Mouse (Mus musculus): ENCODE measurements around the gene Nt5c2.

- no peak for TF ChIP-seq CTCF (IDR thresholded peaks at IDR 0.05)
- TF ChIP-seq EP300 (IDR thresholded peaks at IDR 0.05), result no peak
These were observed 59.3 kb downstream of the Nt5c2 start for GRCm38 (mm10) chr19:46955630-46956029.

Data from lung, postnatal 0 days (tissue).